In the genomic region with DNA sequence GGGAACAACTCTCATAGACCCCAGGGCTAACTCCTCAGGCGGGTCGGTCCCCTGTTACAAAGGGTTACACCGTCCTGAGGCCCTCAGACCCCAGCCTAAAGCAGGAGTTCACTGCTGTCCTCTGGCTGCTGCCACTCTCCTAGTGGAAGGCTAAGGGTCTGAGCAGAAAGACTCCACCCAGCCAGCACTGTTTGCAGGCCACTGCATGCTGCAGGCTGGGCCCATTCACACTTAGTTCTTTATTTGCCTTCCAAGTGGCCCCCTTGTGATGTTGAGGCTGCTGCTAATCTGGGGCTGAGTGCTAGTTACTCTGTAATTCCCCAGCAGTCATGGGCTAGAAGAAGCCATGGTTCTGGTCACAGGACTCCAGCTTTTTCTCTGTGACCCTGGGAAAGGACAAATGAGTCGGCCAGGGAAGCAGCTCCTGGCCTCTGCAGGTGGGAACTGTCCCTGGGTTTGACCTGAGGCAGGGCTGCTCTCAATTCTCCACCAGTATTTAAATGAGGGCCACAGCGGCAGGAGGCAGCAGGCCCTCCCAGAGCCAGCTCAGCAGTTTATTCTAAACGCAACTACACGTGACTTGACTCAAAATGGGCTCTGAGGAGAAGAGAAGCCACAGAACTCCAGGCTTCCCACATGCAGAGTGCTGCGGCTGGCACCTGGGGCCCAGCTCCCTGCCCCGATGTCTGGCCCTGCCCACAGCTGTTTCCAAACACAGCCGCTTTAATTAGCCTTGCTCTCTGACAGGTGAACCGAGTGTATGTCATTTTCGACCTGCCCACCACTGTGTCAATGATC, we compare ENCODE assay signal across 9 mouse cellular contexts.
DNase-seq lines count a peak whose midpoint lies in the region; ATAC-seq and TF ChIP-seq lines count a peak whose summit lies in the region.
"Had no signal": no experiment of that assay in that cellular context is flagged by ENCODE, and none has a peak within 500 bp of the region (broad histone marks: within the 10 kb centered on the region; RNA-seq: fewer than 3 reads in every experiment).

No protein-coding gene starts in this region.

- H3K4me3 ChIP-seq in limb, embryonic 10.5 days = no peak overlapping the region
- H3K4me3 ChIP-seq in lung, postnatal 0 days (ENCODE audit: low read depth, low read length) = no peak overlapping the region

- H3K36me3 ChIP-seq in limb, embryonic 10.5 days = 0 out of 2 replicates have a peak, but pooled peaks cover 3% of the 10 kb centered on the region
- H3K36me3 ChIP-seq in lung, postnatal 0 days (ENCODE audit: insufficient read depth, low read length) = no peaks in the 10 kb centered on the region

- TF ChIP-seq EP300 in lung, postnatal 0 days (IDR thresholded peaks at IDR 0.05) = no peak

- 24% methylated on average over 12 of the region's 12 CpGs for WGBS in limb, embryonic 10.5 days
- WGBS in lung, postnatal 0 days = 42% methylated on average over 12 of the region's 12 CpGs

- H3K9ac ChIP-seq in lung, postnatal 0 days (replicated peaks; ENCODE audit: low read depth) = no peak overlapping the region
- H3K9ac ChIP-seq: liver, embryonic 14.5 days had no signal

- no peak for ATAC-seq in megakaryocyte, adult 5-6 weeks (ENCODE audit: poor library complexity, severe bottlenecking)
- no peak for ATAC-seq in lung, postnatal 0 days

- no peak overlapping the region for H3K4me2 ChIP-seq in lung, postnatal 0 days (replicated peaks; ENCODE audit: low read depth, low read length)

- H3K27ac ChIP-seq in limb, embryonic 10.5 days = peak overlapping the region; percentile 64
- H3K27ac ChIP-seq in lung, postnatal 0 days (ENCODE audit: low read length) = no peak overlapping the region
- H3K27ac ChIP-seq: liver, embryonic 14.5 days had no signal

- H3K9me3 ChIP-seq in limb, embryonic 10.5 days (replicated peaks) = no peaks in the 10 kb centered on the region
- H3K9me3 ChIP-seq in lung, postnatal 0 days (ENCODE audit: low read length) = no peaks in the 10 kb centered on the region

- no peaks in the 10 kb centered on the region for H3K27me3 ChIP-seq in limb, embryonic 10.5 days (ENCODE audit: low read depth, poor library complexity, severe bottlenecking)
- no peaks in the 10 kb centered on the region for H3K27me3 ChIP-seq in lung, postnatal 0 days (replicated peaks; ENCODE audit: insufficient read depth, low read length)

- TF ChIP-seq CTCF in lung, postnatal 0 days (IDR thresholded peaks at IDR 0.05) = no peak

- DNase-seq in adrenal gland, adult 2 months = peak; percentile 41
- DNase-seq in adrenal gland, postnatal 14 days = no peak
- peak; percentile 43 to 53 for DNase-seq in right cerebral cortex, adult 2 months (ENCODE audit: low spot score in 2 of 2)
- DNase-seq in right cerebral cortex, postnatal 14 days = no peak
- DNase-seq in limb, embryonic 10.5 days (ENCODE audit: low spot score) = no peak
- no peak for DNase-seq in lung, postnatal 0 days (ENCODE audit: low spot score)
- DNase-seq in lung, postnatal 36 days = no peak

- H3K4me1 ChIP-seq in limb, embryonic 10.5 days = peaks cover 54% of the 10 kb centered on the region
- no peaks in the 10 kb centered on the region for H3K4me1 ChIP-seq in lung, postnatal 0 days (ENCODE audit: insufficient read depth, low read depth, low read length)

Comparison
In these comparisons a context has a peak if more than half of its experiments do, and no peak if none do; other contexts are left out.
1. DNase-seq: peak in adrenal gland, adult 2 months (single experiment) and right cerebral cortex, adult 2 months (2 of 2); none in adrenal gland, postnatal 14 days (single experiment), right cerebral cortex, postnatal 14 days (single experiment), limb, embryonic 10.5 days (single experiment), lung, postnatal 0 days (single experiment) and lung, postnatal 36 days (single experiment).